Mouse (Mus musculus) intestine, postnatal 0 days (tissue): ENCODE data around the gene 3110082I17Rik. TPM values are rescaled to one million over a fixed set of nuclear protein-coding genes. Genes with fewer than 3 reads are reported as not detected.

Experiments used
- ATAC-seq: fragments of 200-750 bp; cut with Nextera tagmentation; 2 replicates; pipeline ENCODE4 v1.8.0; 2017; ENCODE audit warnings: mild to moderate bottlenecking, moderate TSS enrichment, moderate library complexity
- H3K27ac ChIP-seq: fragments of 300-500 bp; sonication (generic); 2 replicates; pipeline ENCODE4 v1.5.1; 2014; ENCODE audit warnings: mild to moderate bottlenecking, low read depth, low read length, moderate library complexity
- H3K27me3 ChIP-seq: fragments of 300-500 bp; sonication (generic); replicated peaks from 2 replicates; pipeline ENCODE4 v1.6.1; 2014; ENCODE audit warnings: low read length, mixed read lengths; ENCODE audit not compliant: control insufficient read depth, insufficient read depth
- H3K36me3 ChIP-seq: fragments of 300-500 bp; sonication (generic); 2 replicates; pipeline ENCODE4 v1.6.1; 2014; ENCODE audit warnings: mild to moderate bottlenecking, moderate library complexity; ENCODE audit not compliant: control insufficient read depth, insufficient read depth
- H3K4me1 ChIP-seq: fragments of 300-500 bp; sonication (generic); replicated peaks from 2 replicates; pipeline ENCODE4 v1.6.1; 2014; ENCODE audit warnings: antibody characterized with exemption, low read length, mixed read lengths; ENCODE audit not compliant: control insufficient read depth, insufficient read depth
- H3K4me2 ChIP-seq: fragments of 300-500 bp; sonication (generic); replicated peaks from 2 replicates; pipeline ENCODE4 v1.6.1; 2014; ENCODE audit warnings: low read depth, mild to moderate bottlenecking, moderate library complexity
- H3K4me3 ChIP-seq: fragments of 300-500 bp; sonication (generic); 2 replicates; pipeline ENCODE4 v1.5.1; 2014; ENCODE audit warnings: low read depth, low read length
- H3K9ac ChIP-seq: fragments of 300-500 bp; sonication (generic); 2 replicates; pipeline ENCODE4 v1.6.1; 2014; ENCODE audit warnings: mild to moderate bottlenecking, low read depth, low read length
- H3K9me3 ChIP-seq: fragments of 300-500 bp; sonication (generic); 2 replicates; pipeline ENCODE4 v1.6.1; 2016; ENCODE audit warnings: mixed run types; ENCODE audit not compliant: control insufficient read depth
- CTCF ChIP-seq: sonication (generic); IDR thresholded peaks from 2 replicates; pipeline ENCODE4 v1.5.1; 2016; ENCODE audit warnings: low read depth, mild to moderate bottlenecking, control low read depth, antibody characterized with exemption, moderate library complexity
- WGBS: fragments of 180-500 bp; shearing (Covaris S2); extraction: QIAGEN DNeasy Blood & Tissue Kit; methylation state at CpG from one replicate; pipeline ENCODE4 v1.1.7; 2014; 5-methylcytosine and 5-hydroxymethylcytosine counted together
- polyA plus RNA-seq: library from polyadenylated mRNA; unstranded; fragments of >200 nt; fragmentation: Nextera tagmentation; extraction: Ambion mirVana; gene quantifications from 2 replicates; pipeline ENCODE4 v1.2.1, GENCODE M21; 2015

3110082I17Rik gene
- polyA plus RNA-seq, 1 experiment from 2014 or later, result 8.3 TPM

- Histone ChIP-seq H3K4me3 (no peak overlapping the region), H3K4me1 (peaks cover 3% of the 10 kb centered on the region), H3K9ac (no peak overlapping the region), H3K27ac (no peak overlapping the region), H3K4me2 (no peak overlapping the region), H3K27me3 (no peaks in the 10 kb centered on the region), H3K9me3 (no peaks in the 10 kb centered on the region), H3K36me3 (peaks cover 6% of the 10 kb centered on the region)
- no peak for TF ChIP-seq CTCF
- 73% methylated on average over 7 of the region's 7 CpGs for WGBS
- no peak for ATAC-seq
Measured at GRCm38 (mm10) chr5:139330766-139331165, 129.6 kb downstream of the 3110082I17Rik start.

- no peak for ATAC-seq
- Histone ChIP-seq H3K4me1 (0 out of 2 replicates have a peak, but pooled peaks cover 7% of the 10 kb centered on the region), H3K4me3 (no peak overlapping the region), H3K9me3 (no peaks in the 10 kb centered on the region), H3K27ac (no peak overlapping the region), H3K9ac (no peak overlapping the region), H3K36me3 (no peaks in the 10 kb centered on the region), H3K4me2 (no peak overlapping the region), H3K27me3 (no peaks in the 10 kb centered on the region)
- 63% methylated on average over 7 of the region's 7 CpGs for WGBS
- TF ChIP-seq CTCF, result no peak
Measured at GRCm38 (mm10) chr5:139327634-139328020, 132.7 kb downstream of the 3110082I17Rik start.

GRCm38 (mm10) chr5:139326986-139327633, 133.2 kb downstream of the 3110082I17Rik start:
- no peak for ATAC-seq
- H3K4me1 ChIP-seq, result 0 out of 2 replicates have a peak, but pooled peaks cover 7% of the 10 kb centered on the region
- no peak overlapping the region for H3K9ac ChIP-seq

GRCm38 (mm10) chr5:139326111-139326696, 134.1 kb downstream of the 3110082I17Rik start:
- WGBS, result 68% methylated on average over 13 of the region's 13 CpGs

More at GRCm38 (mm10) chr5:139326986-139327633, 133.2 kb downstream of the 3110082I17Rik start:
- Histone ChIP-seq H3K4me3 (no peak overlapping the region), H3K27me3 (no peaks in the 10 kb centered on the region), H3K4me2 (no peak overlapping the region), H3K9me3 (no peaks in the 10 kb centered on the region), H3K27ac (no peak overlapping the region), H3K36me3 (no peaks in the 10 kb centered on the region)
- no peak for TF ChIP-seq CTCF
- WGBS, result 78% methylated on average over 7 of the region's 7 CpGs

GRCm38 (mm10) chr5:139325395-139325966, 134.8 kb downstream of the 3110082I17Rik start, which contains the start of gene Adap1:
Adap1 (minus strand) TSS chr5:139325622.
- Histone ChIP-seq H3K27me3 (no peaks in the 10 kb centered on the region), H3K4me3 (peak within 1 kb of the TSS; percentile 69), H3K27ac (peak within 1 kb of the TSS; percentile 88), H3K36me3 (no peaks in the 10 kb centered on the region), H3K4me2 (peak within 1 kb of the TSS; percentile 95), H3K9me3 (no peaks in the 10 kb centered on the region), H3K4me1 (0 out of 2 replicates have a peak, but pooled peaks cover 7% of the 10 kb centered on the region), H3K9ac (peak within 1 kb of the TSS; percentile 85)
- peak; percentile 79 for ATAC-seq
- TF ChIP-seq CTCF, result peak; percentile 68
- 1% methylated on average over 61 of the region's 61 CpGs for WGBS

More at GRCm38 (mm10) chr5:139326111-139326696, 134.1 kb downstream of the 3110082I17Rik start:
- TF ChIP-seq CTCF, result peak; percentile 60
- H3K4me1 ChIP-seq, result 0 out of 2 replicates have a peak, but pooled peaks cover 7% of the 10 kb centered on the region
- H3K36me3 ChIP-seq, result no peaks in the 10 kb centered on the region
- H3K4me2 ChIP-seq, result no peak overlapping the region
- H3K4me3 ChIP-seq, result no peak overlapping the region
- H3K9ac ChIP-seq, result no peak overlapping the region
- no peaks in the 10 kb centered on the region for H3K9me3 ChIP-seq
- H3K27ac ChIP-seq, result no peak overlapping the region; the same call in 1 of the 2 replicates
- no peaks in the 10 kb centered on the region for H3K27me3 ChIP-seq
- ATAC-seq, result no peak
